Mouse (Mus musculus) ovary, adult 10 weeks (tissue): ENCODE measurements around the gene Slc41a3. TPM values are rescaled to one million over a fixed set of nuclear protein-coding genes. Genes with fewer than 3 reads are reported as not detected.

Source experiments
- polyA plus RNA-seq: library from polyadenylated mRNA; stranded (reverse); fragments of 350-450 nt; fragmentation: Illumina TruSeq; extraction: RNeasy Lipid Tissue Mini Kit (QIAGEN cat#74804); gene quantifications from one replicate; pipeline ENCODE4 v1.2.3, GENCODE M21; 2014

Slc41a3 gene
- 0.37 TPM for polyA plus RNA-seq

GRCm38 (mm10) chr6:90604533-90605297, at the start of gene Slc41a3:
Gene Slc41a3, plus strand, starts transcription at chr6:90604725.

Other genes with a start within 250 kb of the Slc41a3 start
- 20.8 TPM for gene Zxdc, start 235.2 kb upstream of the Slc41a3 start, polyA plus RNA-seq
- gene Cfap100, start 175.9 kb upstream of the Slc41a3 start, polyA plus RNA-seq, result 0.37 TPM
- 5.7 TPM for gene Klf15, start 142.1 kb upstream of the Slc41a3 start, polyA plus RNA-seq
- 0.74 TPM for gene Aldh1l1, start 118.3 kb upstream of the Slc41a3 start, polyA plus RNA-seq